Mouse (Mus musculus) WW6 (cell line): ENCODE data around the gene Numbl.
A peak's percentile ranks its signal among the peaks of the same experiment; 100 is the strongest.

Source experiments
- DNase-seq: peaks from one replicate; pipeline ENCODE4 v3.0.0-alpha.2; 2013; ENCODE audit warnings: low read depth, low spot score

The Numbl gene

GRCm38 (mm10) chr7:27324928-27325327 lies 66.7 kb downstream of the Numbl start:
- no peak for DNase-seq

GRCm38 (mm10) chr7:27325697-27326096 lies 67.5 kb downstream of the Numbl start:
- DNase-seq = no peak

GRCm38 (mm10) chr7:27326101-27326880 lies 68.1 kb downstream of the Numbl start:
- no peak for DNase-seq

- no peak for DNase-seq
These were observed 69.3 kb downstream of the Numbl start for GRCm38 (mm10) chr7:27327500-27327899.

- DNase-seq = no peak
These were observed 69.9 kb downstream of the Numbl start for GRCm38 (mm10) chr7:27328161-27328560.

- DNase-seq = no peak
These were observed 70.4 kb downstream of the Numbl start for GRCm38 (mm10) chr7:27328648-27329047.

GRCm38 (mm10) chr7:27329326-27329947 lies 71.2 kb downstream of the Numbl start:
- no peak for DNase-seq

GRCm38 (mm10) chr7:27329981-27330380 lies 71.7 kb downstream of the Numbl start:
- no peak for DNase-seq

GRCm38 (mm10) chr7:27330709-27331540 lies 72.7 kb downstream of the Numbl start:
- DNase-seq = peak; percentile 99

- no peak for DNase-seq
These were observed 73.3 kb downstream of the Numbl start for GRCm38 (mm10) chr7:27331541-27331851.
